Mouse (Mus musculus) embryo, embryonic 11 days (tissue): ENCODE measurements around the gene Intu.
A peak's percentile ranks its signal among the peaks of the same experiment; 100 is the strongest.

Source experiments
- DNase-seq: peaks from one replicate; pipeline ENCODE4 v3.0.0-alpha.2; 2015

The Intu gene

GRCm38 (mm10) chr3:40531286-40532141 lies at the start of gene Intu:
Gene Intu, plus strand, starts transcription at chr3:40531286.
- peak; percentile 78 for DNase-seq

GRCm38 (mm10) chr3:40483221-40483654 lies 47.8 kb upstream of the Intu start:
- DNase-seq, result peak; percentile 42

GRCm38 (mm10) chr3:40487381-40487780 lies 43.7 kb upstream of the Intu start:
- no peak for DNase-seq

- DNase-seq, result no peak
Measured at GRCm38 (mm10) chr3:40491742-40492141, 39.3 kb upstream of the Intu start.

- no peak for DNase-seq
Measured at GRCm38 (mm10) chr3:40498898-40499297, 32.2 kb upstream of the Intu start.

- no peak for DNase-seq
Measured at GRCm38 (mm10) chr3:40500157-40500808, 30.8 kb upstream of the Intu start.

- DNase-seq, result no peak
Measured at GRCm38 (mm10) chr3:40504377-40504776, 26.7 kb upstream of the Intu start.

GRCm38 (mm10) chr3:40505451-40506014 lies 25.6 kb upstream of the Intu start:
- DNase-seq, result no peak

GRCm38 (mm10) chr3:40508927-40509576 lies 22.0 kb upstream of the Intu start:
- DNase-seq, result no peak

- no peak for DNase-seq
Measured at GRCm38 (mm10) chr3:40510567-40510966, 20.5 kb upstream of the Intu start.

GRCm38 (mm10) chr3:40512936-40513829 lies 17.9 kb upstream of the Intu start:
- no peak for DNase-seq

GRCm38 (mm10) chr3:40518240-40518639 lies 12.8 kb upstream of the Intu start:
- DNase-seq, result no peak

- DNase-seq, result no peak
Measured at GRCm38 (mm10) chr3:40519555-40519954, 11.5 kb upstream of the Intu start.

GRCm38 (mm10) chr3:40520567-40520966 lies 10.5 kb upstream of the Intu start:
- no peak for DNase-seq

- DNase-seq, result no peak
Measured at GRCm38 (mm10) chr3:40522446-40522845, 8.6 kb upstream of the Intu start.

- DNase-seq, result no peak
Measured at GRCm38 (mm10) chr3:40522846-40523245, 8.2 kb upstream of the Intu start.

GRCm38 (mm10) chr3:40523371-40523783 lies 7.7 kb upstream of the Intu start:
- peak; percentile 74 for DNase-seq

GRCm38 (mm10) chr3:40524841-40525240 lies 6.2 kb upstream of the Intu start:
- no peak for DNase-seq

GRCm38 (mm10) chr3:40525341-40525740 lies 5.7 kb upstream of the Intu start:
- DNase-seq, result peak; percentile 69

GRCm38 (mm10) chr3:40526095-40526494 lies 5.0 kb upstream of the Intu start:
- DNase-seq, result no peak

- no peak for DNase-seq
Measured at GRCm38 (mm10) chr3:40527218-40527617, 3.9 kb upstream of the Intu start.
